Mouse (Mus musculus) gastrocnemius, postnatal 10 days (tissue): Measurements from ENCODE around the gene Selenov. TPM values are rescaled to one million over a fixed set of nuclear protein-coding genes. Genes with fewer than 3 reads are reported as not detected.
"Not testable (repeated sequence)": the region's sequence is repeated elsewhere in the genome, so short reads cannot be mapped to it uniquely, and the experiment has no call there.

Experiments
- DNase-seq: peaks from one replicate; pipeline ENCODE4 v3.0.0; 2021; ENCODE audit warnings: mixed read lengths
- total RNA-seq, 2 experiments: library from RNA; stranded (reverse); gene quantifications; 2 replicates each; pipeline ENCODE4 v1.2.3; 2021

Gene Selenov
- total RNA-seq, 2 experiments from 2014 or later = not detected

GRCm38 (mm10) chr7:28294481-28294880 is 3.5 kb upstream of the Selenov start:
- peak; percentile 71 for DNase-seq

- DNase-seq = no peak
Observed at GRCm38 (mm10) chr7:28290165-28290564, 821 bp downstream of the Selenov start.

- no peak for DNase-seq
Observed at GRCm38 (mm10) chr7:28280630-28281029, 10.4 kb downstream of the Selenov start.

- DNase-seq = no peak
Observed at GRCm38 (mm10) chr7:28278279-28278652, 12.7 kb downstream of the Selenov start.

- peak; percentile 98 for DNase-seq
Observed at GRCm38 (mm10) chr7:28277615-28278278, 13.2 kb downstream of the Selenov start, which contains the start of gene Eid2b. Eid2b (plus strand) TSS chr7:28277739.

- DNase-seq = no peak
Observed at GRCm38 (mm10) chr7:28277237-28277614, 13.8 kb downstream of the Selenov start.

- no peak for DNase-seq
Observed at GRCm38 (mm10) chr7:28271761-28272160, 19.2 kb downstream of the Selenov start.

GRCm38 (mm10) chr7:28269355-28269754 is 21.6 kb downstream of the Selenov start:
- no peak for DNase-seq

- DNase-seq = no peak
Observed at GRCm38 (mm10) chr7:28268576-28268975, 22.4 kb downstream of the Selenov start.

- DNase-seq = peak; percentile 63
Observed at GRCm38 (mm10) chr7:28268042-28268531, 22.9 kb downstream of the Selenov start.

GRCm38 (mm10) chr7:28267129-28268041 is 23.6 kb downstream of the Selenov start, which contains the start of gene Eid2:
Eid2 (plus strand) TSS chr7:28267881.
- DNase-seq = peak; percentile 79

- DNase-seq = no peak
Observed at GRCm38 (mm10) chr7:28265391-28265790, 25.6 kb downstream of the Selenov start.

- peak; percentile 76 for DNase-seq
Observed at GRCm38 (mm10) chr7:28263786-28264185, 27.2 kb downstream of the Selenov start.

- DNase-seq = no peak
Observed at GRCm38 (mm10) chr7:28262861-28263260, 28.1 kb downstream of the Selenov start.

- DNase-seq = no peak
Observed at GRCm38 (mm10) chr7:28255476-28255875, 35.5 kb downstream of the Selenov start.

- DNase-seq = no peak
Observed at GRCm38 (mm10) chr7:28254591-28254990, 36.4 kb downstream of the Selenov start.

GRCm38 (mm10) chr7:28251976-28252375 is 39.0 kb downstream of the Selenov start:
- no peak for DNase-seq

- DNase-seq = no peak
Observed at GRCm38 (mm10) chr7:28248957-28249356, 42.0 kb downstream of the Selenov start.

GRCm38 (mm10) chr7:28243943-28244342 is 47.0 kb downstream of the Selenov start:
- not testable (repeated sequence) for DNase-seq
